In genomic region chr9:79965003-79965402, GRCm38 (mm10) we compare ENCODE assay signal across 15 mouse cellular contexts. TPM values are rescaled to one million over a fixed set of nuclear protein-coding genes. Genes with fewer than 3 reads are reported as not detected.
"Had no signal": no experiment of that assay in that cellular context is flagged by ENCODE, and none has a peak within 500 bp of the region (broad histone marks: within the 10 kb centered on the region; RNA-seq: fewer than 3 reads in every experiment).

No protein-coding gene starts in this region.

- H3K9ac ChIP-seq: kidney, embryonic 15.5 days; liver, embryonic 13.5 days; neural tube, embryonic 12.5 days; neural tube, embryonic 15.5 days had no signal

- H3K4me1 ChIP-seq: liver, embryonic 13.5 days; neural tube, embryonic 12.5 days had no signal

- H3K4me3 ChIP-seq: kidney, embryonic 15.5 days; liver, embryonic 13.5 days; neural tube, embryonic 12.5 days; neural tube, embryonic 15.5 days had no signal

- H3K9me3 ChIP-seq: kidney, embryonic 15.5 days; liver, embryonic 13.5 days; neural tube, embryonic 12.5 days; neural tube, embryonic 15.5 days had no signal

- DNase-seq: layer of hippocampus, adult 9-11 months; liver, embryonic 13.5 days; midbrain, embryonic 14.5 days; right cerebral cortex, adult 18-20 months; right cerebral cortex, postnatal 14 days; right cerebral cortex, postnatal 4 days; thymus, adult 2 months; thymus, postnatal 14 days; thymus, postnatal 4 days had no signal

- H3K27me3 ChIP-seq: kidney, embryonic 15.5 days; liver, embryonic 13.5 days; neural tube, embryonic 12.5 days; neural tube, embryonic 15.5 days had no signal

- H3K36me3 ChIP-seq: kidney, embryonic 15.5 days; liver, embryonic 13.5 days; neural tube, embryonic 12.5 days; neural tube, embryonic 15.5 days had no signal

- H3K27ac ChIP-seq: kidney, embryonic 15.5 days; liver, embryonic 13.5 days; neural tube, embryonic 12.5 days; neural tube, embryonic 15.5 days; stomach, postnatal 0 days had no signal

- H3K4me2 ChIP-seq: kidney, embryonic 15.5 days; liver, embryonic 13.5 days; midbrain, embryonic 11.5 days; neural tube, embryonic 12.5 days; neural tube, embryonic 15.5 days had no signal

RNA-seq across cellular contexts. Expression of gene Filip1, which starts 47.6 kb away (rescaled TPM):
- total RNA-seq: megakaryocyte-erythroid progenitor cell, adult 5-6 weeks had no signal
